Mouse (Mus musculus): ENCODE measurements around the gene Kcns3.
"Not testable (repeated sequence)": the region's sequence is repeated elsewhere in the genome, so short reads cannot be mapped to it uniquely, and the experiment has no call there.

Gene Kcns3

GRCm38 (mm10) chr12:11066865-11067264, 84.0 kb downstream of the Kcns3 start:
- no peak for DNase-seq

- DNase-seq: not testable (repeated sequence)
These were observed 98.2 kb downstream of the Kcns3 start for GRCm38 (mm10) chr12:11052676-11053075.

- no peak for DNase-seq
These were observed 109.0 kb downstream of the Kcns3 start for GRCm38 (mm10) chr12:11041821-11042220.

Measured in spleen, adult 18-20 months (tissue).